Mouse (Mus musculus) G1E (cell line): ENCODE data around the gene Hs3st2. TPM values are rescaled to one million over a fixed set of nuclear protein-coding genes. Genes with fewer than 3 reads are reported as not detected.

ENCODE experiments used
- ATAC-seq: 2 replicates; pipeline ENCODE4 v1.8.0; 2016; ENCODE audit warnings: mild to moderate bottlenecking; ENCODE audit not compliant: insufficient number of reproducible peaks, poor library complexity, low FRiP score, severe bottlenecking; ENCODE audit errors: extremely low read depth
- DNase-seq: peaks from one replicate; pipeline ENCODE4 v3.0.0; 2012; ENCODE audit warnings: low spot score
- H3K27me3 ChIP-seq: 2 replicates; pipeline ENCODE4 v1.6.1; 2012; ENCODE audit warnings: mild to moderate bottlenecking, low read length, inconsistent platforms; ENCODE audit not compliant: insufficient read depth
- H3K36me3 ChIP-seq: replicated peaks from 2 replicates; pipeline ENCODE3; 2012; ENCODE audit warnings: mild to moderate bottlenecking, inconsistent platforms
- H3K4me1 ChIP-seq: 2 replicates; pipeline ENCODE4 v1.6.1; 2012; ENCODE audit warnings: low read depth, low read length, inconsistent platforms, mixed read lengths; ENCODE audit not compliant: insufficient read depth
- H3K4me3 ChIP-seq: 2 replicates; pipeline ENCODE4 v1.5.1; 2012; ENCODE audit warnings: low read depth, mild to moderate bottlenecking, inconsistent platforms, low read length, moderate library complexity, mixed read lengths
- H3K9me3 ChIP-seq: replicated peaks from 2 replicates; pipeline ENCODE4 v1.6.1; 2012; ENCODE audit warnings: inconsistent platforms
- GATA2 ChIP-seq: IDR thresholded peaks from 2 replicates; pipeline ENCODE4 v1.6.1; 2012; ENCODE audit warnings: low read depth, low read length, inconsistent platforms, borderline replicate concordance
- polyA plus RNA-seq: library from polyadenylated mRNA; stranded (reverse); fragments of >175 nt; gene quantifications from 2 replicates; pipeline ENCODE4 v1.2.3, GENCODE M21; 2012
- total RNA-seq, 2 experiments: library from RNA; stranded (forward) in 1 of 2; stranded (reverse) in 1 of 2; fragments of 200-1000 nt in 1 of 2; fragments of >200 nt in 1 of 2; fragmentation: Nextera tagmentation in 1 of 2; gene quantifications; 2 replicates each; pipeline ENCODE4 v1.2.3; 2014 to 2017

Gene Hs3st2
- total and polyA plus RNA-seq, 3 experiments, result 0.27 TPM; not detected in 2

DNA sequence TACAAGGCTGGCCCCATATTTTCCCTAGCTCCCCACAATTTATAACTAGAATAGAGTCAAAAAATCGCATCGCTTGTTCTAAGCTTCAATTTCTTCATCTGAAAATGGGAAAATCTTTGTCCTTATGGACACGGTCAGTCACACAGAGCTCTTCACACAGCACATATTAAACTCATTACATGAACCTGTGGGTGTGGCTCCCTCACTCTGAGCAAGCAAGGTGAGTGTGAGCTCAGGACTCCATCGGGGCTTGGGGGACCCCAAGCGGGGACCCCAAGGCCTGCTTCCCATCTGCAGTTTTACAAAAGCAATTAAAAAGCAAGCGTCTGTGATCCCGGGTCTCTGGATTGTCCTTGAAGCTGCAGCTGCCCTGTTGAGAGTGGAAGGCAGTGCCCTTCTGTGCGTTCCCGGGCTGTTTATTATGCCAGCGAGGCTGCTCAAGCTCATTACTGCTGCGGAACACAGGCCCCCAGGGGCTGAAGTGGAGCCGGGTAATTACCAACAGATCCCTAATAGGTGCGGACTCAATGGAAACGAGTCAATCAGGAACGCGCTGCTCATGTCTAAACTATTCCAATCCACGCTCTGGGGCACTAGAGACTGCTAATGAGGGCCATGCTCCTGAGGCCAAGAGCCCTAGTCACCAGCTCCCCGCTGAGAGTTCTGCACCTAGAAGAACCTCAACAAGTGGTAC, 157.8 kb downstream of the Hs3st2 start:
- no peak for ATAC-seq
- H3K36me3 ChIP-seq, result no peaks in the 10 kb centered on the region
- no peaks in the 10 kb centered on the region for H3K4me1 ChIP-seq
- H3K9me3 ChIP-seq, result no peaks in the 10 kb centered on the region
- no peaks in the 10 kb centered on the region for H3K27me3 ChIP-seq
- no peak for DNase-seq
- no peak overlapping the region for H3K4me3 ChIP-seq
- no peak for TF ChIP-seq GATA2
